Mouse (Mus musculus): Measurements from ENCODE around the gene Hgd. TPM values are rescaled to one million over a fixed set of nuclear protein-coding genes. Genes with fewer than 3 reads are reported as not detected.
A peak's percentile ranks its signal among the peaks of the same experiment; 100 is the strongest.

The Hgd gene
- polyA plus RNA-seq, 1 experiment from 2014 or later = 0.42 TPM

DNA sequence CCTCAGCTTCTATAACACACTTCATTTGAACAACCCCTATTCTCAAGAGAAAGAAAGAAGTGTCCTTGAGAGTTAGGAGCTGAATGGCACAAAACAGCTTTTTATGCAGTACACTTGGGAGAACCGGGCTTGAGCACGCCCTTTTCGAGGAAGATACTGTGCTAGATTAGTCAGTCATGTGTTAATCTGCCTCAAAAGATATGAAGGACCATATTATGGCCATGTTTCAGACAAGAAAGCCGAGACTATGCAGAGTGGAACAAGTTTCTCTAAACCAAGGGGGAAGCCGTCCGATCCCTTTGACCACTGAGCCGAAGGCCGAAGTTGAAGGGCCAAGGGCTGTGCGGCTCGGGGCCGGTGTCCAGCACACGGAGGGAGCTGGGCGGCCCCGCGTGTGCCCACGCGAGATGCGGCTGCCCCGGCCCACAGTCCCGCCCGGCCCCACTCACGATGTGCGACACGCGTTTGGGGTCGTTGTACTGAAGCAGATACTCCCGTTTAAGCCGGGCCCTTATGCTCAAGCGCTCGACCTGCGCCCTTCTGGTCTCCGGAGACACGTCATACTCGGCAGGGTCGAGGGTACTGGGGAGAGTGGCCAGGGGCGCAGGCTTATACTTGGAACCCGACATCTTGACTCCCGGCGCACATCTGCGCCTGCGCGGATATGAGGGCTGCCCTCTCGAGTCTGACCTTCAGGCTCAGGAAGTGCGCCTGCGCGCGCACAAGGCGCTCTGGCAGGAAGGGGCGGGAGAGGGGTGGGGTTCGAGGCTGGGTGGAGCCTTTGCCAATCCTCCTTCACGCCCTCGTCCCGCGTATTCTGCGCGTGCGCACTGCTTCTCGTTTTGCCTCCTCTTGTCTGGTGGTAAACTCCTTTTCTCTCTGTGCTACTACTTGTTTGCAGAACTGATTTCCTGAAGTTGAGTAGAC lies 74.0 kb downstream of the Hgd start, which contains the start of gene Ndufb4:
TSS of gene Ndufb4 (minus strand) at position 723 of the 927 bp plus-strand sequence.
- Histone ChIP-seq H3K36me3 (ENCODE audit: control insufficient read depth, insufficient read depth, low read length) (no peaks in the 10 kb centered on the region), H3K4me2 (ENCODE audit: low read depth) (peak within 1 kb of the TSS; percentile 47), H3K9ac (ENCODE audit: low read length) (peak within 1 kb of the TSS; percentile 79), H3K27ac (ENCODE audit: low read depth, low read length) (peak within 1 kb of the TSS; percentile 74), H3K4me3 (ENCODE audit: low read depth, low read length) (peak within 1 kb of the TSS; percentile 67), H3K27me3 (ENCODE audit: control insufficient read depth, insufficient read depth, low read length) (no peaks in the 10 kb centered on the region), H3K4me1 (ENCODE audit: control insufficient read depth, insufficient read depth, low read length) (peaks cover 6% of the 10 kb centered on the region; the same call in 1 of the 2 replicates), H3K9me3 (ENCODE audit: control insufficient read depth, low read length) (no peaks in the 10 kb centered on the region)
- peak; percentile 88 for ATAC-seq (ENCODE audit: insufficient read depth, low FRiP score, low TSS enrichment)
- peak; percentile 99 for DNase-seq (ENCODE audit: low spot score)
- under 1% methylated on average over 48 of the region's 58 CpGs for WGBS

DNA sequence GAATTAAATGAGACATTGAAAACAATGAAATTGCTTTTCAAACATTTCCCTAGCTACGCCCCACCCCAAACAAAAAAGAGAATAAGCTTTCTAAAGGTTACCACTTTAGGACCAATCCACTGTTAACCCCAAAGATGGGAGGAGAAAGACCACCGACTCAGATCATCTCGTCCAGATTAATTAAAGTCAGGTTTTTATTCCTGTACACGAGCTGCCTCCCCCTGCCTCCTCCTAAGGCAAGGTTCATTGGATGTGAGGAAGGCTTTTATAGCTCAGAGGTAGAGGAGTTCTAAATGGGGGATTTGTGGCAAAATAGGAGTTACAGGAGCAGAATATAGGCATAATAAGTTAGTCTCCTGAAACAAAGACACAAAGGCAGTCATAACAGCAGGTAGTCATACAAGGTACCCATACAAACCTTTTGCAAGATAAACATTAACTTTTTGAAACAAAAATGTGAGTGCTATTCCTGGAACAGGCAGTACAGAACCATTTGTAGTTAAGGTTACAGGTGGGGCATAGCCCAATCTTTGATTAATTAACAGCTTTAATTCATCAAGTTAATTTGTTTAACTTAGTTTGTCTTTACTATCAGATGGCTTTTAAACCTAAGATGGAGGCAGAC lies 75.0 kb downstream of the Hgd start:
- peaks cover 6% of the 10 kb centered on the region; the same call in 1 of the 2 replicates for H3K4me1 ChIP-seq (ENCODE audit: control insufficient read depth, insufficient read depth, low read length)

DNA sequence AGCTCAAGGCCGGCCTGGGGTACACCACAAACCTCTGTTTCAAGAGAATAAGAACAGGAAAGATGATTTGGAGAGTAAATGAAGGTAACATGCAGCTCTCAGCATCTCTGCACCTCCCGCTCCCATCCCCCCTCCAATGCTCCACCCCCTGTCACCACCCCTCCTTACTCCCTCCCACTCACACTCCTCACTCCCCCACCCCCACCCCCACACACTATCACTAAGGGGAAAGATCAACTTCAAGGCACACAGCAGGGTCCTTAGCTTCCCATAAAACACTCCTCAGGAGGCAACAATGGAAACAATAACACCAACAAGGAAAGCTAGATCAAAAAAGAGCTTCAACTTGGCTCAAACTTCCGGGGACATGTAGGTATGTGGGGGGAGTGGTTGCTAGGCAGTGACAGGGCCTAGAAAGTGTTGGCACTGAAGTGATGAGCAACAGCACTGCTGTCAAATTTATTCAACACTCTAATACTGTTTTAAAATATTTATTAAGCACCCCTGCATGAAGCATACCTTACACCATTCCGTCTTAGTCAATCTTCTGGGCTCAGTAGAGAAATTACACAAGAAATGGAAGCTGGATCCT lies 75.9 kb downstream of the Hgd start:
- H3K4me1 ChIP-seq (ENCODE audit: control insufficient read depth, insufficient read depth, low read length) = peaks cover 6% of the 10 kb centered on the region; the same call in 1 of the 2 replicates
- 16% methylated on average over 4 of the region's 4 CpGs for WGBS
- no peaks in the 10 kb centered on the region for H3K36me3 ChIP-seq (ENCODE audit: control insufficient read depth, insufficient read depth, low read length)
- H3K4me2 ChIP-seq (ENCODE audit: low read depth) = no peak overlapping the region
- no peak overlapping the region for H3K4me3 ChIP-seq (ENCODE audit: low read depth, low read length)
- DNase-seq (ENCODE audit: low spot score) = peak; percentile 35
- H3K27ac ChIP-seq (ENCODE audit: low read depth, low read length) = 0 out of 2 replicates have a peak overlapping the region, but pooled peaks have one; percentile 29
- H3K9ac ChIP-seq (ENCODE audit: low read length) = no peak overlapping the region
- no peaks in the 10 kb centered on the region for H3K27me3 ChIP-seq (ENCODE audit: control insufficient read depth, insufficient read depth, low read length)
- H3K9me3 ChIP-seq (ENCODE audit: control insufficient read depth, low read length) = no peaks in the 10 kb centered on the region
- no peak for ATAC-seq (ENCODE audit: insufficient read depth, low FRiP score, low TSS enrichment)

More for the DNA sequence above, 75.0 kb downstream of the Hgd start:
- no peak for ATAC-seq (ENCODE audit: insufficient read depth, low FRiP score, low TSS enrichment)
- Histone ChIP-seq H3K9ac (ENCODE audit: low read length) (no peak overlapping the region), H3K4me2 (ENCODE audit: low read depth) (peak overlapping the region; percentile 31; the same call in 1 of the 2 replicates), H3K27me3 (ENCODE audit: control insufficient read depth, insufficient read depth, low read length) (no peaks in the 10 kb centered on the region), H3K9me3 (ENCODE audit: control insufficient read depth, low read length) (no peaks in the 10 kb centered on the region), H3K4me3 (ENCODE audit: low read depth, low read length) (no peak overlapping the region), H3K36me3 (ENCODE audit: control insufficient read depth, insufficient read depth, low read length) (no peaks in the 10 kb centered on the region), H3K27ac (ENCODE audit: low read depth, low read length) (no peak overlapping the region)
- DNase-seq (ENCODE audit: low spot score) = no peak
- WGBS = 65% methylated on average over 4 of the region's 4 CpGs

DNA sequence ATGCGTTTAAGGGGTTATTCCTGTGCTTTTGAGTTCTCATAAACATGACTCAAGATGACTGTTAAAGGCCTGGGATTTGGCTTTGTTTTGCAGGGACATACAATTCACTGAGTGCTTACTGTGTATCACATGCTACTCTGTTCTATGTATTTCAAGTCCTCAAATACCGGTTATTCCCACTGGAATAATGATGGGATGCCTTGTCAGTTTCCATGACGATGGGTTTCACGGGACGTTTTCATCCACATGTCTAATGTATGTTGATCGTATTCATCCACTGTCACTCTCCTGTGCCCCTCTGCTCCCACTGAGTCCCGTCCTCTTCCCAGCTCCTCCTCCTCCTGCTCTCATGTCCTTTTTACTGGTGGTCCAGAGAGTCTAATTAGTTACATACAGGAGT lies 76.8 kb downstream of the Hgd start:
- H3K27me3 ChIP-seq (ENCODE audit: control insufficient read depth, insufficient read depth, low read length) = no peaks in the 10 kb centered on the region
- WGBS = 57% methylated on average over 7 of the region's 7 CpGs
- no peak overlapping the region for H3K4me2 ChIP-seq (ENCODE audit: low read depth)
- peak; percentile 35 for DNase-seq (ENCODE audit: low spot score)
- peaks cover 6% of the 10 kb centered on the region; the same call in 1 of the 2 replicates for H3K4me1 ChIP-seq (ENCODE audit: control insufficient read depth, insufficient read depth, low read length)
- H3K9ac ChIP-seq (ENCODE audit: low read length) = no peak overlapping the region
- no peaks in the 10 kb centered on the region for H3K36me3 ChIP-seq (ENCODE audit: control insufficient read depth, insufficient read depth, low read length)
- no peak for ATAC-seq (ENCODE audit: insufficient read depth, low FRiP score, low TSS enrichment)
- H3K27ac ChIP-seq (ENCODE audit: low read depth, low read length) = no peak overlapping the region
- H3K4me3 ChIP-seq (ENCODE audit: low read depth, low read length) = no peak overlapping the region
- H3K9me3 ChIP-seq (ENCODE audit: control insufficient read depth, low read length) = no peaks in the 10 kb centered on the region

DNA sequence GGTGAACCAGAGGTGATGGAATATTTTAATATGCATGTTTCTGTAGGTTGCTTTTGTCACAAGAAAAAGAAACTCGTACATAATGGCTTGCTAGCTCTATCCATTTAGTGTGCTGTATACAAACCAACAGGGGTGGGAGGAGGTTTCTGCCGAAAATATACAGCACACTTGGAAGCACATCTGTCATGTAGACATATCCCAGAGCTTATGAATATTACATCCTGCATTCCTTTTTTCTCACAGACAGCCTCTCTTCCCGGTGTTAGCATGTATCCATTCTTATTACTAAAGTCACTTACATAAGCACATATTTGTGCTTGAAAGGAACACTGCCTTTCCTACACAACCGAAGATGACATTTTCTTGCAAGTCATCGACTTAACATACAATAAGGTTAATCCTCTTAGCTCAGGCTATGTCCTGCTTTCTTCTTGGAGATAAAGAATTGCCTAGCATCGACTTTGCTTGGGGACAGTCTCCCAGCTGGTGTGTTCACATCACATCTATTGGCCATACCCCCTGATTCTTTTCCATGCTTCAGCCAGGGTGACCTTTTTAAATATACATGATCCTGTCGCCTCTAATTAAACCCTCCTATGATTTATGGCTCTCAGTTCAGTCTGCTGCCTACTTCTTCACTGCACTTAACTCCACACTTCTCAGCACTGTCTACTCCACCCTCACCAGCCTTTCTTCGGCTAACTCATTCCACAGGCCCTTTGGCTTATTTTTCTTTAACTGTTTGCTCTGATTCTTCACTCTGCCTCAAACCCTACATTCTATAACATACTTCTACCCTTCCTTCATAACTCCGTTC lies 83.9 kb downstream of the Hgd start:
- DNase-seq (ENCODE audit: low spot score) (no peak), ATAC-seq (ENCODE audit: insufficient read depth, low FRiP score, low TSS enrichment) (peak; percentile 38; the same call in 1 of the 2 replicates)
- Histone ChIP-seq H3K27me3 (ENCODE audit: control insufficient read depth, insufficient read depth, low read length) (no peaks in the 10 kb centered on the region), H3K4me3 (ENCODE audit: low read depth, low read length) (no peak overlapping the region), H3K9me3 (ENCODE audit: control insufficient read depth, low read length) (no peaks in the 10 kb centered on the region), H3K36me3 (ENCODE audit: control insufficient read depth, insufficient read depth, low read length) (no peaks in the 10 kb centered on the region), H3K9ac (ENCODE audit: low read length) (no peak overlapping the region), H3K27ac (ENCODE audit: low read depth, low read length) (no peak overlapping the region), H3K4me1 (ENCODE audit: control insufficient read depth, insufficient read depth, low read length) (no peaks in the 10 kb centered on the region), H3K4me2 (ENCODE audit: low read depth) (no peak overlapping the region)
- WGBS = 70% methylated on average over 9 of the region's 9 CpGs

DNA sequence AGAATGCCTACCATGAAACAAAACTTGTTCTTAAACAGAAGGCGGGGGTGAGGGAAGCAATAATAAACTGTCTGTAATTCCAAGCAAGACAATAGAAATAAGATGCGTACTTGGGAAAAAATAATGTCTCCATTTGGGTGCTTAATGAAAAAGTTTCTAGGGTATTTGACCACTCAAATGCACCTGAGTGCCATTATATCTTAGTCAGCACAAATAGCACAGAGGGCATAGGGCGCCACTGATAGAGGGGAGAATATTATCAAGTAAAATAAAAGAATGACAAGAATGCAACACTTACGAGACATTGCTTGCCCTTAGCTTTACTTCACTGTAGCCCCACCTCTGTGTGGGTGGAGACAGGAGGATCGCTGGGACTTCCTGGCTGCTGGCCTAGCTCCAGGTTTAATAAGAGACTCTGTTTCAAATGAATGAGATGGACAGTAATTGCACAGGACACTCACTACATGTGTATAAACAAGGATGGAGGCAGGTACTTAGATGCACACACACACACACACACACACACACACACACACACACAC lies 85.5 kb downstream of the Hgd start:
- no peak for ATAC-seq (ENCODE audit: insufficient read depth, low FRiP score, low TSS enrichment)
- DNase-seq (ENCODE audit: low spot score) = no peak
- Histone ChIP-seq H3K27ac (ENCODE audit: low read depth, low read length) (no peak overlapping the region), H3K4me3 (ENCODE audit: low read depth, low read length) (no peak overlapping the region), H3K9ac (ENCODE audit: low read length) (no peak overlapping the region), H3K36me3 (ENCODE audit: control insufficient read depth, insufficient read depth, low read length) (no peaks in the 10 kb centered on the region), H3K9me3 (ENCODE audit: control insufficient read depth, low read length) (no peaks in the 10 kb centered on the region), H3K4me1 (ENCODE audit: control insufficient read depth, insufficient read depth, low read length) (no peaks in the 10 kb centered on the region), H3K4me2 (ENCODE audit: low read depth) (no peak overlapping the region), H3K27me3 (ENCODE audit: control insufficient read depth, insufficient read depth, low read length) (no peaks in the 10 kb centered on the region)
- WGBS = 83% methylated on average over 5 of the region's 5 CpGs

DNA sequence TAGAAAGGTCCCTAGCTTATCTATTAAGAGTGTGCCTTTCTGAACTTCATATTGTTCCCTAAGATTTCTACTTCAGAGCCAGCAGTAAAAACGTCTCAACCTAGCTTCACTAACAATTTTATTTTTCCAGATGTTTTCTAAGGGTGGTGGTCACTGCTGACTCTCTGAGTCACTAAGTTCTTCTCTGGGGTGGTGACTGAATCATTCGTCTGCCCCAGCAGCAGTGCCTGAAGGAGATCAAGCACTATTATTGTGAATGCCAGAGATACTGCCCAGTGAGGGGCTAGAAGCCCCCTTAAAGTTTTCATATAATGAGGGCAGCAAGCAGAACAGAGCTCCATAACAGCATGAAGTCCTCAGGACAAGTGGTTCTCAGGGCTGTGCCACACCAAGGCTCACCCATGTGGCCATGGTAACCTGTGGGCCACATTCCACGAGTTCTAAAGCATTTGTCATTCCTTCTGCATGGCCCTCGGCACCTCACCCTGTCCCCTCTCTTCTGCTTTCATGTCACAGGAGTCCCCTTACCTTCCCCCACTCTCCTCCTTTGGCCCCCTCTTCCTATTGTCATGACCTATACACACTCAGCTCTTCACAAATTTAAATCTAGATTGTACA lies 90.8 kb downstream of the Hgd start:
- H3K4me1 ChIP-seq (ENCODE audit: control insufficient read depth, insufficient read depth, low read length) = no peaks in the 10 kb centered on the region
- H3K27me3 ChIP-seq (ENCODE audit: control insufficient read depth, insufficient read depth, low read length) = no peaks in the 10 kb centered on the region
- no peak overlapping the region for H3K9ac ChIP-seq (ENCODE audit: low read length)
- 39% methylated on average over 4 of the region's 4 CpGs for WGBS
- no peak overlapping the region for H3K4me2 ChIP-seq (ENCODE audit: low read depth)
- no peak overlapping the region for H3K27ac ChIP-seq (ENCODE audit: low read depth, low read length)
- ATAC-seq (ENCODE audit: insufficient read depth, low FRiP score, low TSS enrichment) (no peak), DNase-seq (ENCODE audit: low spot score) (no peak)
- no peaks in the 10 kb centered on the region for H3K9me3 ChIP-seq (ENCODE audit: control insufficient read depth, low read length)
- H3K4me3 ChIP-seq (ENCODE audit: low read depth, low read length) = no peak overlapping the region
- H3K36me3 ChIP-seq (ENCODE audit: control insufficient read depth, insufficient read depth, low read length) = no peaks in the 10 kb centered on the region

Data from neural tube, embryonic 11.5 days (tissue).